Comparison of ENCODE assay signal across 15 mouse cellular contexts in the genomic region with DNA sequence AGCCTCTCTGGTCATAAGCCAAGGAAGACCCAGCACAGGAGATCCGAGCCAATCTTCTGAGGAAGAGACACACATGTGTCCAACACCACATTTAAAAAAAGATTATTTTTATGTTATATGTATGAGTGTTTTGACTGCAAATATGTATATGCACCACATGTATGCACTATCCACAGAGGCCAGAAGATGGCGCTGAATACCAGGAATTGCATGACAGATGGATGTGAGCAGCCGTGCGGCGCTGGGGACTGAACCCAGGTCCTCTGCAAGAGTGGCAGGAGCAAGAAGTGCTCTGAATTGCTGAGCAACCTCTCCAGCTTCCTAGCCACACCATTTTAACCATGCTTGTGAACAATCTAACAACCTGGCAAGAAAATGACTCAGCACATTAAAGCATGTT. TPM values are rescaled to one million over a fixed set of nuclear protein-coding genes. Genes with fewer than 3 reads are reported as not detected.
DNase-seq lines count a peak whose midpoint lies in the region; ATAC-seq and TF ChIP-seq lines count a peak whose summit lies in the region.
"Had no signal": no experiment of that assay in that cellular context is flagged by ENCODE, and none has a peak within 500 bp of the region (broad histone marks: within the 10 kb centered on the region; RNA-seq: fewer than 3 reads in every experiment).

No protein-coding gene starts in this region.

- no peak for TF ChIP-seq POLR2A in ES-Bruce4 (IDR thresholded peaks at IDR 0.05; ENCODE audit: insufficient read depth, low read length)

- DNase-seq in gastrocnemius, adult 2 months, result no peak
- DNase-seq in gastrocnemius, postnatal 4 days (ENCODE audit: low spot score in 2 of 2), result no peak
- DNase-seq in liver, postnatal 0 days, result no peak
- peak; percentile 23 for DNase-seq in naive thymus-derived CD4-positive, alpha-beta T cell, adult 2 months (ENCODE audit: low read depth)
- no peak for DNase-seq in gastrocnemius, postnatal 10 days
- DNase-seq in gastrocnemius, postnatal 36 days, result no peak
- DNase-seq: adrenal gland, adult 8-10 months; cerebellum, postnatal 14 days; kidney, postnatal 14 days; lung, adult 2 months; thymus, postnatal 14 days had no signal

- H3K27ac ChIP-seq in gastrocnemius, adult 2 months, result no peak overlapping the region
- H3K27ac ChIP-seq in liver, postnatal 0 days (ENCODE audit: low read depth), result no peak overlapping the region
- no peak overlapping the region for H3K27ac ChIP-seq in liver, embryonic 12.5 days
- no peak overlapping the region for H3K27ac ChIP-seq in ES-Bruce4 (ENCODE audit: insufficient read depth, low read length)
- H3K27ac ChIP-seq: limb, embryonic 10.5 days had no signal

- no peaks in the 10 kb centered on the region for H3K27me3 ChIP-seq in liver, postnatal 0 days (ENCODE audit: insufficient read depth, low read length)
- no peaks in the 10 kb centered on the region for H3K27me3 ChIP-seq in liver, embryonic 12.5 days (replicated peaks)
- H3K27me3 ChIP-seq in ES-Bruce4 (ENCODE audit: control insufficient read depth, insufficient read depth, low read length, poor library complexity, severe bottlenecking), result no peaks in the 10 kb centered on the region

- H3K4me3 ChIP-seq in gastrocnemius, adult 2 months, result no peak overlapping the region
- H3K4me3 ChIP-seq in liver, postnatal 0 days (ENCODE audit: low read depth, low read length), result no peak overlapping the region
- H3K4me3 ChIP-seq in liver, embryonic 12.5 days, result no peak overlapping the region
- H3K4me3 ChIP-seq in ES-Bruce4 (ENCODE audit: low read depth, low read length), result no peak overlapping the region
- H3K4me3 ChIP-seq: erythroblast, embryonic 14.5 days; limb, embryonic 10.5 days had no signal

- intact Hi-C loops in gastrocnemius, adult 2 months (cut with DNase I), result no loop called here
- intact Hi-C loops in gastrocnemius, postnatal 36 days (cut with DNase I), result no loop called here

- WGBS in liver, postnatal 0 days (ENCODE audit: insufficient replicate concordance), result 87% methylated on average over 5 of the region's 5 CpGs
- WGBS in liver, embryonic 12.5 days (ENCODE audit: insufficient replicate concordance), result 78% methylated on average over 5 of the region's 5 CpGs

- TF ChIP-seq EP300 in liver, postnatal 0 days (IDR thresholded peaks at IDR 0.05; ENCODE audit: low read depth), result no peak
- no peak for TF ChIP-seq EP300 in ES-Bruce4 (IDR thresholded peaks at IDR 0.05; ENCODE audit: insufficient read depth, low read depth, low read length)

- no peak overlapping the region for H3K9ac ChIP-seq in liver, postnatal 0 days (replicated peaks)
- no peak overlapping the region for H3K9ac ChIP-seq in liver, embryonic 12.5 days
- H3K9ac ChIP-seq in ES-Bruce4 (ENCODE audit: low read depth, poor library complexity, severe bottlenecking), result no peak overlapping the region

- TF ChIP-seq CTCF in gastrocnemius, adult 2 months (IDR thresholded peaks at IDR 0.05), result peak; percentile 34; the same call in 1 of the 2 replicates
- peak; percentile 54 for TF ChIP-seq CTCF in liver, postnatal 0 days (IDR thresholded peaks at IDR 0.05; ENCODE audit: low read depth)
- TF ChIP-seq CTCF in ES-Bruce4 (IDR thresholded peaks at IDR 0.05; ENCODE audit: low read depth, low read length), result peak; percentile 22

- H3K4me2 ChIP-seq in liver, postnatal 0 days (ENCODE audit: low read depth, low read length), result no peak overlapping the region
- no peak overlapping the region for H3K4me2 ChIP-seq in liver, embryonic 12.5 days

- H3K36me3 ChIP-seq in liver, postnatal 0 days (replicated peaks; ENCODE audit: insufficient read depth, low read length), result no peaks in the 10 kb centered on the region
- peaks cover 59% of the 10 kb centered on the region for H3K36me3 ChIP-seq in liver, embryonic 12.5 days
- no peaks in the 10 kb centered on the region for H3K36me3 ChIP-seq in ES-Bruce4 (ENCODE audit: control insufficient read depth, insufficient read depth, low read length, poor library complexity, severe bottlenecking)

- peaks cover 5% of the 10 kb centered on the region; the same call in 1 of the 2 replicates for H3K9me3 ChIP-seq in liver, postnatal 0 days (ENCODE audit: low read length)
- peaks cover 8% of the 10 kb centered on the region for H3K9me3 ChIP-seq in liver, embryonic 12.5 days (replicated peaks)
- no peaks in the 10 kb centered on the region for H3K9me3 ChIP-seq in ES-Bruce4 (replicated peaks; ENCODE audit: control insufficient read depth, insufficient read depth, low read length, poor library complexity, severe bottlenecking)
- H3K9me3 ChIP-seq: limb, embryonic 10.5 days had no signal

- no peak for ATAC-seq in liver, postnatal 0 days
- no peak for ATAC-seq in liver, embryonic 12.5 days

- H3K4me1 ChIP-seq in liver, postnatal 0 days (ENCODE audit: insufficient read depth), result no peaks in the 10 kb centered on the region
- H3K4me1 ChIP-seq in liver, embryonic 12.5 days, result no peaks in the 10 kb centered on the region
- no peaks in the 10 kb centered on the region for H3K4me1 ChIP-seq in ES-Bruce4 (ENCODE audit: control insufficient read depth, insufficient read depth, low read length)
- H3K4me1 ChIP-seq: limb, embryonic 10.5 days had no signal

RNA-seq across cellular contexts. Expression of gene Ccdc57, which starts 45.2 kb away (rescaled TPM):
- total RNA-seq in gastrocnemius, adult 2 months (2021), result 1 to 10 TPM; 3.4 to 3.6 TPM
- 1 to 10 TPM; 6.2 TPM for total RNA-seq in gastrocnemius, postnatal 4 days (2021)
- polyA plus RNA-seq in liver, postnatal 0 days (2015; fragmentation: Nextera tagmentation; extraction: Ambion mirVana), result 1.2 and 1.4 TPM in 2 replicates
- 2.9 and 3.2 TPM in 2 replicates for polyA plus RNA-seq in liver, embryonic 12.5 days (2016; fragmentation: Nextera tagmentation; extraction: Ambion mirVana)
- 3.4 and 3.8 TPM in 2 replicates for polyA plus RNA-seq in ES-Bruce4 (2011; ENCODE audit: insufficient read depth, insufficient read length, low read depth, missing spikeins)
- 1 to 10 TPM; 2.5 to 4.8 TPM for total RNA-seq in gastrocnemius, postnatal 10 days (2021)
- 1 to 10 TPM; 4.1 to 4.9 TPM for total RNA-seq in gastrocnemius, postnatal 36 days (2021)
